Mouse (Mus musculus) adrenal gland, postnatal 0 days (tissue): ENCODE measurements around the gene Lgals2. TPM values are rescaled to one million over a fixed set of nuclear protein-coding genes. Genes with fewer than 3 reads are reported as not detected.

Experiments used
- microRNA-seq: library from miRNA; unstranded; fragments of <30 nt; microRNA quantifications from one replicate; pipeline ENCODE4, GENCODE M21; 2016; ENCODE audit warnings: borderline replicate concordance; ENCODE audit not compliant: insufficient number of aligned reads
- polyA plus RNA-seq: library from polyadenylated mRNA; unstranded; fragments of >200 nt; fragmentation: Nextera tagmentation; extraction: Ambion mirVana; gene quantifications from 2 replicates; pipeline ENCODE4 v1.2.1, GENCODE M21; 2015

The Lgals2 gene
- polyA plus RNA-seq: 5.1 and 5.2 TPM in 2 replicates

GRCm38 (mm10) chr15:78855303-78855965, at the start of gene Lgals2:
Gene Lgals2, minus strand, starts transcription at chr15:78855529.

GRCm38 (mm10) chr15:78899740-78900584, 44.6 kb upstream of the Lgals2 start, which contains the start of gene Sh3bp1:
Gene Sh3bp1, plus strand, starts transcription at chr15:78899768.

GRCm38 (mm10) chr15:78899409-78899739, 44.0 kb upstream of the Lgals2 start, which contains the start of gene Gm49510:
Gene Gm49510, plus strand, starts transcription at chr15:78899667.

GRCm38 (mm10) chr15:78876991-78877809, 21.9 kb upstream of the Lgals2 start, which contains the start of gene Gga1:
Gene Gga1, plus strand, starts transcription at chr15:78877190.

GRCm38 (mm10) chr15:78842371-78843163, 12.8 kb downstream of the Lgals2 start, which contains the start of gene Cdc42ep1:
Gene Cdc42ep1, plus strand, starts transcription at chr15:78842624.

GRCm38 (mm10) chr15:78802776-78803391, 52.4 kb downstream of the Lgals2 start, which contains the start of gene Card10:
Gene Card10, minus strand, starts transcription at chr15:78803042.

Small RNA genes lying within 50 kb of the gene (microRNA-seq; reads per million reads assigned to microRNA genes)
- gene Mir6955: not detected

Other genes with a start within 250 kb of the Lgals2 start
- gene Elfn2, start 136.8 kb downstream of the Lgals2 start, polyA plus RNA-seq: 0.25 and 0.41 TPM in 2 replicates
- gene Mfng, start 82.1 kb downstream of the Lgals2 start, polyA plus RNA-seq: 8.0 and 14.8 TPM in 2 replicates
- 1.8 and 3.0 TPM in 2 replicates for gene Card10, start 52.5 kb downstream of the Lgals2 start, polyA plus RNA-seq
- 26.0 and 39.0 TPM in 2 replicates for gene Cdc42ep1, start 12.9 kb downstream of the Lgals2 start, polyA plus RNA-seq
- 25.8 and 36.2 TPM in 2 replicates for gene Gga1, start 21.7 kb upstream of the Lgals2 start, polyA plus RNA-seq
- gene Gm49510, start 44.1 kb upstream of the Lgals2 start, polyA plus RNA-seq: 0.10 and 0.24 TPM in 2 replicates
- gene Sh3bp1, start 44.2 kb upstream of the Lgals2 start, polyA plus RNA-seq: 17.5 and 18.7 TPM in 2 replicates
- gene Pdxp, start 58.4 kb upstream of the Lgals2 start, polyA plus RNA-seq: 12.9 and 20.5 TPM in 2 replicates
- 1,077 and 1,829 TPM in 2 replicates for gene Lgals1, start 71.2 kb upstream of the Lgals2 start, polyA plus RNA-seq
- gene Nol12, start 79.4 kb upstream of the Lgals2 start, polyA plus RNA-seq: 44.6 and 49.4 TPM in 2 replicates
- 55.0 and 55.2 TPM in 2 replicates for gene Triobp, start 92.2 kb upstream of the Lgals2 start, polyA plus RNA-seq
- gene H1f0, start 172.9 kb upstream of the Lgals2 start, polyA plus RNA-seq: 516 and 524 TPM in 2 replicates
- 0.21 TPM in 1 of 2 replicates, not detected in the other for gene Galr3, start 186.4 kb upstream of the Lgals2 start, polyA plus RNA-seq
- gene Ankrd54, start 207.4 kb upstream of the Lgals2 start, polyA plus RNA-seq: 28.3 and 34.6 TPM in 2 replicates
- gene Eif3l, start 219.7 kb upstream of the Lgals2 start, polyA plus RNA-seq: 96.0 and 149 TPM in 2 replicates